Comparison of ENCODE assay signal across 6 mouse cellular contexts in the genomic region with DNA sequence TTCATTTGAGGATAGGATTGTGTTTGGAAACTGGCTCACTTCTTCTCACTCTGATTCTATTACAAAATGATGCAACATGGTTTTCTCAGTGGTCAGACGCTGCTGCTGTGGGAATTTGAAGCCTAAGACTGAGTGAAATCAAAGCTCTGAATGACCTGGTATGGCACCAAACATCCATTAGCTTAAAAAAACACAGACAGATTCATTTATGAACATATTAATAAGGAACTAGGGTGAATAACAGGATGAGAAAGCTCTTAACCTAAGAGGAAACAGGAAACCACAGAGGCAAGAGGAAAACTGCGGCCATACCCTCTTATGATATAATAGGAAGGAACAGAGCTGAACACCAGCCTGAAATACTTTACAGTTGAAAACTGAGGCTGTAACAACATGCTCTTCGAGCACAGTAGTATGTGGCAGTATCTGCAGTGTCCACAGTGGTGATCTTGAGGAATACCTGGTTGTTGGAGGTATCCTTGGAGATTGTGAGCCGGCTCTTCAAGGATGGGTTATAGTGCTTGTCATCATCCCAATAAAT.
A peak's percentile ranks its signal among the peaks of the same experiment; 100 is the strongest.
DNase-seq lines count a peak whose midpoint lies in the region; ATAC-seq lines count a peak whose summit lies in the region.

No protein-coding gene starts in this region.

- peak; percentile 49 for DNase-seq in heart, adult 11 months

- ATAC-seq in CD4-positive, CD25-positive, alpha-beta regulatory T cell, adult 4 months, result peak; percentile 45
- peak; percentile 80 for ATAC-seq in common myeloid progenitor, adult 5-6 weeks (replicated peaks; ENCODE audit: low read depth, poor library complexity, severe bottlenecking)
- peak; percentile 52 for ATAC-seq in inflammation-experienced regulatory T-cells, adult 6 months
- peak; percentile 84 for ATAC-seq in megakaryocyte, adult 5-6 weeks (ENCODE audit: poor library complexity, severe bottlenecking)
- peak; percentile 30; the same call in 1 of the 2 replicates for ATAC-seq in neutrophil, adult 5-6 weeks (ENCODE audit: extremely low read depth, insufficient number of reproducible peaks, low FRiP score, poor library complexity, severe bottlenecking)

Comparison
In these comparisons a context has a peak if more than half of its experiments do, and no peak if none do; other contexts are left out.
1. Peak in every context shown above with its lines: DNase-seq and ATAC-seq.
2. ATAC-seq: peak in every context shown above with its lines; median percentile 84 in megakaryocyte, adult 5-6 weeks; 80 in common myeloid progenitor, adult 5-6 weeks; 52 in inflammation-experienced regulatory T-cells, adult 6 months; 45 in CD4-positive, CD25-positive, alpha-beta regulatory T cell, adult 4 months; 30 in neutrophil, adult 5-6 weeks.